Mouse (Mus musculus) bone marrow, adult 2 months (tissue): Measurements from ENCODE around the gene Zfp513. TPM values are rescaled to one million over a fixed set of nuclear protein-coding genes. Genes with fewer than 3 reads are reported as not detected.

Source experiments
- H3K27ac ChIP-seq: fragments of 200-500 bp; 2 replicates; pipeline ENCODE4 v1.5.1; 2012; ENCODE audit warnings: low read depth, mild to moderate bottlenecking, control low read depth, inconsistent platforms, low read length; ENCODE audit not compliant: control insufficient read depth, poor library complexity, insufficient read depth
- H3K4me1 ChIP-seq: fragments of 200-500 bp; 2 replicates; pipeline ENCODE4 v1.6.1; 2011; ENCODE audit warnings: low read length; ENCODE audit not compliant: control insufficient read depth, insufficient read depth
- H3K4me3 ChIP-seq: fragments of 200-500 bp; replicated peaks from 2 replicates; pipeline ENCODE3; 2011; ENCODE audit warnings: mild to moderate bottlenecking, low read depth, low read length, control low read depth; ENCODE audit not compliant: control insufficient read depth
- CTCF ChIP-seq: fragments of 200-500 bp; IDR thresholded peaks from 2 replicates; pipeline ENCODE4 v1.5.1; 2011; ENCODE audit warnings: low read length, control low read depth; ENCODE audit not compliant: control insufficient read depth, insufficient read depth
- POLR2A ChIP-seq: fragments of 200-500 bp; IDR thresholded peaks from 2 replicates; pipeline ENCODE4 v1.6.1; 2011; ENCODE audit warnings: low read depth, mild to moderate bottlenecking, control low read depth, low read length, borderline replicate concordance; ENCODE audit not compliant: control insufficient read depth
- WGBS: fragments of 180-500 bp; shearing (Covaris S2); methylation state at CpG from one replicate; pipeline ENCODE4 v1.1.7; 2018; 5-methylcytosine and 5-hydroxymethylcytosine counted together
- polyA plus RNA-seq: library from polyadenylated mRNA; stranded (reverse); fragments of >200 nt; gene quantifications from 2 replicates; pipeline ENCODE4 v1.2.4, GENCODE M21; 2011; ENCODE audit warnings: low replicate concordance; ENCODE audit not compliant: missing spikeins, insufficient read depth, insufficient read length

Gene Zfp513
- polyA plus RNA-seq, 1 experiment: 54.0 TPM

- WGBS: 94% methylated on average over 2 of the region's 2 CpGs
- Histone ChIP-seq H3K4me1 (no peaks in the 10 kb centered on the region), H3K27ac (no peak overlapping the region), H3K4me3 (no peak overlapping the region)
- TF ChIP-seq POLR2A (no peak), CTCF (no peak)
Observed at GRCm38 (mm10) chr5:31203866-31204265, 1.8 kb upstream of the Zfp513 start.

- 86% methylated on average over 7 of the region's 7 CpGs for WGBS
- H3K4me1 ChIP-seq: no peaks in the 10 kb centered on the region
- no peak overlapping the region for H3K4me3 ChIP-seq
- TF ChIP-seq CTCF (no peak), POLR2A (no peak)
- no peak overlapping the region for H3K27ac ChIP-seq
Observed at GRCm38 (mm10) chr5:31202933-31203332, 830 bp upstream of the Zfp513 start.

- peak overlapping the region; percentile 56 for H3K27ac ChIP-seq
- 7% methylated on average over 13 of the region's 13 CpGs for WGBS
- H3K4me3 ChIP-seq: peak overlapping the region; percentile 72
- H3K4me1 ChIP-seq: no peaks in the 10 kb centered on the region
- no peak for TF ChIP-seq CTCF
- TF ChIP-seq POLR2A: no peak
Observed at GRCm38 (mm10) chr5:31201042-31201741, 911 bp downstream of the Zfp513 start.

- WGBS: 90% methylated on average over 27 of the region's 27 CpGs
- TF ChIP-seq CTCF: no peak
- TF ChIP-seq POLR2A: peak; percentile 54; the same call in 1 of the 2 replicates
- no peak overlapping the region for H3K4me3 ChIP-seq
- H3K27ac ChIP-seq: no peak overlapping the region
- H3K4me1 ChIP-seq: no peaks in the 10 kb centered on the region
Observed at GRCm38 (mm10) chr5:31200327-31200768, 1.8 kb downstream of the Zfp513 start.

GRCm38 (mm10) chr5:31199893-31200292 lies 2.2 kb downstream of the Zfp513 start:
- Histone ChIP-seq H3K4me3 (no peak overlapping the region), H3K27ac (no peak overlapping the region), H3K4me1 (no peaks in the 10 kb centered on the region)
- 78% methylated on average over 9 of the region's 9 CpGs for WGBS
- TF ChIP-seq CTCF (no peak), POLR2A (no peak)

DNA sequence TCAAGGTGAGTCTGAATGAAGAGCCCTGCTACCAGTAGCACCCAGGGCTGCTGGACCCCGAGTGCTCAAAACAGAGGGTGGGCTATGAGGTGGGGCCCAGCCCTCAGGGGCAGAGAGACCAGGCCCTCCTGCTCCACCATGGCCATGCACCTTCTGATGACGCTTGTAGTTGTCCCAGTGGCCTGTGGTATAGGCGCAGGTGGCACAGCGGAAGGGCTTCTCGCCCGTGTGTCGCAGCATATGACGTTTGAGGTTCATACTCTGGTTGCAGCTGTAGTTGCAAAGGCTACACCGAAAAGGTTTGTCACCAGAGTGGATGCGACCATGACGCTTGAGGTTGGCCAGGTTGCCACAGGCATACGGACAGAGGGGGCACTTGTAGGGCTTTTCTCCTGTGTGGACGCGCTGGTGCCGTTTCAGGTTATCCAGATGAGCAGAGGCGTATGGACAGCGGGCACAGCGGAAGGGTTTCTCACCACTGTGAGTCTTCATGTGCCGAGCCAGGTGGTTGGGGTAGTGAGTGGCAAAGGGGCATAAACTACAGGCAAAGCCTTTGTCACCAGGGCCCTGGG lies 2.7 kb downstream of the Zfp513 start:
- no peak for TF ChIP-seq CTCF
- TF ChIP-seq POLR2A: no peak; the same call in 1 of the 2 replicates
- 91% methylated on average over 19 of the region's 19 CpGs for WGBS
- Histone ChIP-seq H3K4me1 (no peaks in the 10 kb centered on the region), H3K4me3 (no peak overlapping the region), H3K27ac (no peak overlapping the region)

- TF ChIP-seq POLR2A (no peak), CTCF (no peak)
- no peaks in the 10 kb centered on the region for H3K4me1 ChIP-seq
- 79% methylated on average over 5 of the region's 5 CpGs for WGBS
- no peak overlapping the region for H3K4me3 ChIP-seq
- H3K27ac ChIP-seq: no peak overlapping the region
Observed at GRCm38 (mm10) chr5:31198616-31199320, 3.3 kb downstream of the Zfp513 start.

- Histone ChIP-seq H3K4me1 (no peaks in the 10 kb centered on the region), H3K4me3 (no peak overlapping the region), H3K27ac (no peak overlapping the region)
- WGBS: 78% methylated on average over 9 of the region's 9 CpGs
- TF ChIP-seq POLR2A (no peak), CTCF (no peak)
Observed at GRCm38 (mm10) chr5:31198170-31198569, 3.9 kb downstream of the Zfp513 start.

GRCm38 (mm10) chr5:31197072-31197471 lies 5.0 kb downstream of the Zfp513 start:
- Histone ChIP-seq H3K4me1 (no peaks in the 10 kb centered on the region), H3K27ac (no peak overlapping the region), H3K4me3 (no peak overlapping the region)
- no peak for TF ChIP-seq CTCF
- TF ChIP-seq POLR2A: no peak
- WGBS: 96% methylated on average over 12 of the region's 12 CpGs
